Mouse (Mus musculus): ENCODE data around the gene Zfp827. TPM values are rescaled to one million over a fixed set of nuclear protein-coding genes. Genes with fewer than 3 reads are reported as not detected.
A peak's percentile ranks its signal among the peaks of the same experiment; 100 is the strongest.

The Zfp827 gene
- total RNA-seq, 2 experiments from 2014 or later: 9.4 to 10.6 TPM

- DNase-seq: no peak
These were observed 31.9 kb downstream of the Zfp827 start for GRCm38 (mm10) chr8:79060013-79060609.

- no peak for DNase-seq
These were observed 37.7 kb downstream of the Zfp827 start for GRCm38 (mm10) chr8:79065924-79066323.

GRCm38 (mm10) chr8:79067812-79068630, 39.8 kb downstream of the Zfp827 start:
- DNase-seq: no peak

- DNase-seq: no peak
These were observed 45.1 kb downstream of the Zfp827 start for GRCm38 (mm10) chr8:79073311-79073710.

- DNase-seq: peak; percentile 64 to 72
These were observed 46.7 kb downstream of the Zfp827 start for GRCm38 (mm10) chr8:79074986-79075385.

GRCm38 (mm10) chr8:79077256-79077655, 49.0 kb downstream of the Zfp827 start:
- DNase-seq: no peak

GRCm38 (mm10) chr8:79078556-79079195, 50.4 kb downstream of the Zfp827 start:
- no peak for DNase-seq

GRCm38 (mm10) chr8:79079196-79079561, 50.9 kb downstream of the Zfp827 start:
- DNase-seq: no peak

GRCm38 (mm10) chr8:79080096-79080739, 52.0 kb downstream of the Zfp827 start:
- DNase-seq: no peak

- DNase-seq: no peak
These were observed 53.1 kb downstream of the Zfp827 start for GRCm38 (mm10) chr8:79081333-79081732.

GRCm38 (mm10) chr8:79081955-79082354, 53.7 kb downstream of the Zfp827 start:
- no peak for DNase-seq

- peak; percentile 70 to 73 for DNase-seq
These were observed 55.5 kb downstream of the Zfp827 start for GRCm38 (mm10) chr8:79083461-79084358.

- peak in 1 of 2 experiments; percentile 70 for DNase-seq
These were observed 56.2 kb downstream of the Zfp827 start for GRCm38 (mm10) chr8:79084359-79084820.

- DNase-seq: no peak
These were observed 66.2 kb downstream of the Zfp827 start for GRCm38 (mm10) chr8:79094422-79094821.

- DNase-seq: no peak
These were observed 66.9 kb downstream of the Zfp827 start for GRCm38 (mm10) chr8:79095162-79095561.

GRCm38 (mm10) chr8:79096970-79097369, 68.7 kb downstream of the Zfp827 start:
- DNase-seq: no peak

- no peak for DNase-seq
These were observed 74.5 kb downstream of the Zfp827 start for GRCm38 (mm10) chr8:79102707-79103106.

GRCm38 (mm10) chr8:79103185-79103878, 75.1 kb downstream of the Zfp827 start:
- DNase-seq: no peak

- DNase-seq: peak in 1 of 2 experiments; percentile 26
These were observed 75.8 kb downstream of the Zfp827 start for GRCm38 (mm10) chr8:79103923-79104580.

- peak in 1 of 2 experiments; percentile 29 for DNase-seq
These were observed 76.4 kb downstream of the Zfp827 start for GRCm38 (mm10) chr8:79104634-79105033.
